Mouse (Mus musculus): Measurements from ENCODE around the gene Stmn1. TPM values are rescaled to one million over a fixed set of nuclear protein-coding genes. Genes with fewer than 3 reads are reported as not detected.

Stmn1 gene
- polyA plus RNA-seq, 1 experiment from 2014 or later: 1,154 TPM

GRCm38 (mm10) chr4:134506713-134507112, 38.6 kb downstream of the Stmn1 start:
- Histone ChIP-seq H3K9me3 (ENCODE audit: control insufficient read depth, low read length) (no peaks in the 10 kb centered on the region), H3K36me3 (ENCODE audit: control insufficient read depth, insufficient read depth, low read length) (no peaks in the 10 kb centered on the region), H3K9ac (ENCODE audit: low read depth, low read length) (no peak overlapping the region), H3K4me3 (ENCODE audit: low read depth, low read length) (no peak overlapping the region), H3K4me1 (ENCODE audit: control insufficient read depth, insufficient read depth, low read length) (peaks cover 3% of the 10 kb centered on the region; the same call in 1 of the 2 replicates), H3K4me2 (ENCODE audit: low read depth, low read length) (no peak overlapping the region), H3K27me3 (replicated peaks; ENCODE audit: control insufficient read depth, insufficient read depth, low read length) (no peaks in the 10 kb centered on the region), H3K27ac (replicated peaks; ENCODE audit: low read depth, low read length) (no peak overlapping the region)
- 88% methylated on average over 19 of the region's 19 CpGs for WGBS
- ATAC-seq (ENCODE audit: low read depth): no peak
- no peak for DNase-seq (ENCODE audit: low spot score)

- Histone ChIP-seq H3K27ac (replicated peaks; ENCODE audit: low read depth, low read length) (no peak overlapping the region), H3K4me2 (ENCODE audit: low read depth, low read length) (peak overlapping the region; percentile 85), H3K27me3 (replicated peaks; ENCODE audit: control insufficient read depth, insufficient read depth, low read length) (no peaks in the 10 kb centered on the region), H3K36me3 (ENCODE audit: control insufficient read depth, insufficient read depth, low read length) (no peaks in the 10 kb centered on the region), H3K9me3 (ENCODE audit: control insufficient read depth, low read length) (no peaks in the 10 kb centered on the region), H3K4me3 (ENCODE audit: low read depth, low read length) (peak overlapping the region; percentile 65), H3K9ac (ENCODE audit: low read depth, low read length) (no peak overlapping the region; the same call in 1 of the 2 replicates), H3K4me1 (ENCODE audit: control insufficient read depth, insufficient read depth, low read length) (peaks cover 3% of the 10 kb centered on the region; the same call in 1 of the 2 replicates)
- DNase-seq (ENCODE audit: low spot score): no peak
- WGBS: 75% methylated on average over 4 of the region's 4 CpGs
- ATAC-seq (ENCODE audit: low read depth): no peak; the same call in 1 of the 2 replicates
Measured at GRCm38 (mm10) chr4:134510396-134510795, 42.3 kb downstream of the Stmn1 start.

GRCm38 (mm10) chr4:134510845-134511411, 42.8 kb downstream of the Stmn1 start, which contains the start of gene Aunip:
Aunip (plus strand) TSS chr4:134510999.
- H3K4me1 ChIP-seq (ENCODE audit: control insufficient read depth, insufficient read depth, low read length): peaks cover 3% of the 10 kb centered on the region; the same call in 1 of the 2 replicates
- DNase-seq (ENCODE audit: low spot score) (peak; percentile 97), ATAC-seq (ENCODE audit: low read depth) (peak; percentile 95)
- under 1% methylated on average over 41 of the region's 42 CpGs for WGBS
- no peaks in the 10 kb centered on the region for H3K36me3 ChIP-seq (ENCODE audit: control insufficient read depth, insufficient read depth, low read length)
- peak within 1 kb of the TSS; percentile 65 for H3K4me3 ChIP-seq (ENCODE audit: low read depth, low read length)
- H3K27ac ChIP-seq (replicated peaks; ENCODE audit: low read depth, low read length): peak within 1 kb of the TSS; percentile 21; the same call in 1 of the 2 replicates
- no peaks in the 10 kb centered on the region for H3K27me3 ChIP-seq (replicated peaks; ENCODE audit: control insufficient read depth, insufficient read depth, low read length)
- peak within 1 kb of the TSS; percentile 70 for H3K9ac ChIP-seq (ENCODE audit: low read depth, low read length)
- no peaks in the 10 kb centered on the region for H3K9me3 ChIP-seq (ENCODE audit: control insufficient read depth, low read length)
- peak within 1 kb of the TSS; percentile 85 for H3K4me2 ChIP-seq (ENCODE audit: low read depth, low read length)

- H3K4me3 ChIP-seq (ENCODE audit: low read depth, low read length): peak overlapping the region; percentile 65
- peak; percentile 14 for DNase-seq (ENCODE audit: low spot score)
- no peak overlapping the region for H3K27ac ChIP-seq (replicated peaks; ENCODE audit: low read depth, low read length)
- H3K36me3 ChIP-seq (ENCODE audit: control insufficient read depth, insufficient read depth, low read length): no peaks in the 10 kb centered on the region
- 60% methylated on average over 6 of the region's 6 CpGs for WGBS
- H3K9ac ChIP-seq (ENCODE audit: low read depth, low read length): no peak overlapping the region
- H3K4me2 ChIP-seq (ENCODE audit: low read depth, low read length): peak overlapping the region; percentile 85
- no peak for ATAC-seq (ENCODE audit: low read depth)
- H3K27me3 ChIP-seq (replicated peaks; ENCODE audit: control insufficient read depth, insufficient read depth, low read length): no peaks in the 10 kb centered on the region
- H3K9me3 ChIP-seq (ENCODE audit: control insufficient read depth, low read length): no peaks in the 10 kb centered on the region
- H3K4me1 ChIP-seq (ENCODE audit: control insufficient read depth, insufficient read depth, low read length): peaks cover 3% of the 10 kb centered on the region; the same call in 1 of the 2 replicates
Measured at GRCm38 (mm10) chr4:134511730-134512129, 43.6 kb downstream of the Stmn1 start.

- 28% methylated on average over 15 of the region's 15 CpGs for WGBS
- no peak overlapping the region for H3K27ac ChIP-seq (replicated peaks; ENCODE audit: low read depth, low read length)
- H3K9ac ChIP-seq (ENCODE audit: low read depth, low read length): peak overlapping the region; percentile 41; the same call in 1 of the 2 replicates
- H3K27me3 ChIP-seq (replicated peaks; ENCODE audit: control insufficient read depth, insufficient read depth, low read length): no peaks in the 10 kb centered on the region
- peak overlapping the region; percentile 11; the same call in 1 of the 2 replicates for H3K4me3 ChIP-seq (ENCODE audit: low read depth, low read length)
- peak overlapping the region; percentile 43 for H3K4me2 ChIP-seq (ENCODE audit: low read depth, low read length)
- ATAC-seq (ENCODE audit: low read depth): no peak
- no peaks in the 10 kb centered on the region for H3K9me3 ChIP-seq (ENCODE audit: control insufficient read depth, low read length)
- peak; percentile 85 for DNase-seq (ENCODE audit: low spot score)
- peaks cover 3% of the 10 kb centered on the region; the same call in 1 of the 2 replicates for H3K4me1 ChIP-seq (ENCODE audit: control insufficient read depth, insufficient read depth, low read length)
- H3K36me3 ChIP-seq (ENCODE audit: control insufficient read depth, insufficient read depth, low read length): no peaks in the 10 kb centered on the region
Measured at GRCm38 (mm10) chr4:134512798-134513197, 44.7 kb downstream of the Stmn1 start.

GRCm38 (mm10) chr4:134514309-134514930, 46.3 kb downstream of the Stmn1 start:
- H3K4me3 ChIP-seq (ENCODE audit: low read depth, low read length): no peak overlapping the region
- no peaks in the 10 kb centered on the region for H3K27me3 ChIP-seq (replicated peaks; ENCODE audit: control insufficient read depth, insufficient read depth, low read length)
- H3K4me2 ChIP-seq (ENCODE audit: low read depth, low read length): no peak overlapping the region
- WGBS: 84% methylated on average over 11 of the region's 11 CpGs
- H3K9me3 ChIP-seq (ENCODE audit: control insufficient read depth, low read length): no peaks in the 10 kb centered on the region
- no peak overlapping the region for H3K9ac ChIP-seq (ENCODE audit: low read depth, low read length)
- DNase-seq (ENCODE audit: low spot score): no peak
- H3K4me1 ChIP-seq (ENCODE audit: control insufficient read depth, insufficient read depth, low read length): peaks cover 3% of the 10 kb centered on the region; the same call in 1 of the 2 replicates
- no peaks in the 10 kb centered on the region for H3K36me3 ChIP-seq (ENCODE audit: control insufficient read depth, insufficient read depth, low read length)
- no peak for ATAC-seq (ENCODE audit: low read depth)
- no peak overlapping the region for H3K27ac ChIP-seq (replicated peaks; ENCODE audit: low read depth, low read length)

- 74% methylated on average over 7 of the region's 7 CpGs for WGBS
Measured at GRCm38 (mm10) chr4:134515614-134516013, 47.5 kb downstream of the Stmn1 start.

GRCm38 (mm10) chr4:134516981-134517380, 48.9 kb downstream of the Stmn1 start:
- Histone ChIP-seq H3K27ac (replicated peaks; ENCODE audit: low read depth, low read length) (no peak overlapping the region), H3K9ac (ENCODE audit: low read depth, low read length) (no peak overlapping the region), H3K9me3 (ENCODE audit: control insufficient read depth, low read length) (no peaks in the 10 kb centered on the region), H3K4me3 (ENCODE audit: low read depth, low read length) (no peak overlapping the region), H3K4me1 (ENCODE audit: control insufficient read depth, insufficient read depth, low read length) (no peaks in the 10 kb centered on the region; the same call in 1 of the 2 replicates), H3K36me3 (ENCODE audit: control insufficient read depth, insufficient read depth, low read length) (no peaks in the 10 kb centered on the region), H3K27me3 (replicated peaks; ENCODE audit: control insufficient read depth, insufficient read depth, low read length) (no peaks in the 10 kb centered on the region), H3K4me2 (ENCODE audit: low read depth, low read length) (no peak overlapping the region)
- ATAC-seq (ENCODE audit: low read depth): no peak
- peak; percentile 23 for DNase-seq (ENCODE audit: low spot score)
- 73% methylated on average over 8 of the region's 8 CpGs for WGBS

More at GRCm38 (mm10) chr4:134515614-134516013, 47.5 kb downstream of the Stmn1 start:
- Histone ChIP-seq H3K36me3 (ENCODE audit: control insufficient read depth, insufficient read depth, low read length) (no peaks in the 10 kb centered on the region), H3K27me3 (replicated peaks; ENCODE audit: control insufficient read depth, insufficient read depth, low read length) (no peaks in the 10 kb centered on the region), H3K27ac (replicated peaks; ENCODE audit: low read depth, low read length) (no peak overlapping the region), H3K4me1 (ENCODE audit: control insufficient read depth, insufficient read depth, low read length) (peaks cover 3% of the 10 kb centered on the region; the same call in 1 of the 2 replicates), H3K9ac (ENCODE audit: low read depth, low read length) (0 out of 2 replicates have a peak overlapping the region, but pooled peaks have one; percentile 25), H3K4me2 (ENCODE audit: low read depth, low read length) (no peak overlapping the region), H3K4me3 (ENCODE audit: low read depth, low read length) (no peak overlapping the region), H3K9me3 (ENCODE audit: control insufficient read depth, low read length) (no peaks in the 10 kb centered on the region)
- no peak for ATAC-seq (ENCODE audit: low read depth)
- DNase-seq (ENCODE audit: low spot score): no peak
